Mouse (Mus musculus): Measurements from ENCODE around the gene Ecsit.

GRCm38 (mm10) chr9:22125246-22126027, 40.2 kb upstream of the Ecsit start:
- TF ChIP-seq CTCF (IDR thresholded peaks at IDR 0.05; ENCODE audit: borderline replicate concordance, control insufficient read depth, extremely low read depth, insufficient read depth, low read length, poor library complexity), result no peak
- no peak for TF ChIP-seq POLR2A (IDR thresholded peaks at IDR 0.05; ENCODE audit: control insufficient read depth, extremely low read depth, insufficient read depth, low read length, poor library complexity)
